Mouse (Mus musculus) liver, embryonic 14.5 days (tissue): ENCODE data around the gene Yap1.

Experiments
- CTCF ChIP-seq: IDR thresholded peaks from 2 replicates; pipeline ENCODE4 v1.5.1; 2016; ENCODE audit warnings: antibody characterized with exemption, low read depth, control low read depth
- EP300 ChIP-seq: IDR thresholded peaks from 2 replicates; pipeline ENCODE4 v1.6.1; 2016; ENCODE audit warnings: antibody characterized with exemption, low read depth

GRCm38 (mm10) chr9:8004370-8004991 lies at the start of gene Yap1:
- TF ChIP-seq EP300: no peak
- TF ChIP-seq CTCF: no peak
